Mouse (Mus musculus) heart, adult 2 months (tissue): ENCODE results near the gene Oaz1.

ENCODE experiments used
- CTCF ChIP-seq: fragments of 200-600 bp; IDR thresholded peaks from 2 replicates; pipeline ENCODE4 v1.8.1; 2022; ENCODE audit warnings: antibody characterized with exemption, mild to moderate bottlenecking, moderate library complexity
- EP300 ChIP-seq: fragments of 200-500 bp; IDR thresholded peaks from 2 replicates; pipeline ENCODE4 v1.6.1; 2011; ENCODE audit warnings: low read depth, low read length, control low read depth; ENCODE audit not compliant: insufficient read depth
- POLR2A ChIP-seq: fragments of 200-500 bp; IDR thresholded peaks from 2 replicates; pipeline ENCODE4 v1.6.1; 2011; ENCODE audit warnings: mild to moderate bottlenecking, low read depth, low read length, control low read depth; ENCODE audit not compliant: insufficient read depth

DNA sequence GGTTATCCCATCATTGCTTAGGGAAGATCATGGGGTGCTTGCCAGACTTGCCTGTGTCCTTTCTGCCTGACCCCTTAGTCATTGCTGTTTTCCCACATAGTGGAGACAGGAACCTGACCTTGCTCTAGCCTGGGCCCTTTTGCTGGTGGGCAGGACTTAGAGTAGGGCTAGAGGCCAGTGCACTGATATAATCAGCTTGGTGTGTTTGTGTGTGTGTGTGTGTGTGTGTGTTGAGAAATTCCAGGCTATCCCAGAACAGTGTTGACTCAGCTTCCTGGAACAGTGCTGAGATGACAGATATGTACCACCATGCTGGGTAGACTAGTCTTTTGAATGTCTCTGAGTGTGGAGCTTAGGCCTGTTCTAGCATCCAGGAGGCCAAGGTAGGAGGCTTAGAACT lies 46.9 kb upstream of the Oaz1 start:
- no peak for TF ChIP-seq EP300
- no peak for TF ChIP-seq CTCF
- TF ChIP-seq POLR2A, result no peak
